Mouse (Mus musculus) forelimb bud, embryonic 11.5 days (tissue): Measurements from ENCODE around the gene Plekhg3.

Experiments used
- DNase-seq: peaks from one replicate; pipeline ENCODE4 v3.0.0-alpha.2; 2012; ENCODE audit warnings: low read depth, low spot score

The Plekhg3 gene

GRCm38 (mm10) chr12:76530580-76531139 is at the start of gene Plekhg3:
Gene Plekhg3, plus strand, starts transcription at chr12:76530891.
- DNase-seq: no peak

GRCm38 (mm10) chr12:76482446-76482845 is 48.2 kb upstream of the Plekhg3 start:
- DNase-seq: no peak

- no peak for DNase-seq
Measured at GRCm38 (mm10) chr12:76482948-76483347, 47.7 kb upstream of the Plekhg3 start.

DNA sequence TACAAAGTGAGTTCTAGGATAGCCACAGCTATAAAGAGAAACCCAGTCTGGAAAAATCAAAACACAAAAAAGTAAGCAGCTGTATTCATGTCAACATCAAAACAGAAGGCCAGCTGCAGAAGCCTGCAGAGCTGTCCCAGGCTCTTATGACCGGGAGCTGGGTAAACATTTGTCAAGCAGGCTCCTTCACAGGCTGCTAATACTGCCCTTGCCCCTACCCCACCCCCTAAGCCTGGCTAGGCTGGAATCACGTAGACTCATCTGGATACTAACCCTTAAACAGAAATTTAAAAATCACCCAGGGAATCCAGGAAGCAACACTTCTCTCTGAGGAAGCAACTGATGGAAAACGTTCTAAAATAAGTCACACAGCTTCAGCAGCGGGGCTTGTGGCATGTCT is 45.8 kb upstream of the Plekhg3 start:
- DNase-seq: no peak

DNA sequence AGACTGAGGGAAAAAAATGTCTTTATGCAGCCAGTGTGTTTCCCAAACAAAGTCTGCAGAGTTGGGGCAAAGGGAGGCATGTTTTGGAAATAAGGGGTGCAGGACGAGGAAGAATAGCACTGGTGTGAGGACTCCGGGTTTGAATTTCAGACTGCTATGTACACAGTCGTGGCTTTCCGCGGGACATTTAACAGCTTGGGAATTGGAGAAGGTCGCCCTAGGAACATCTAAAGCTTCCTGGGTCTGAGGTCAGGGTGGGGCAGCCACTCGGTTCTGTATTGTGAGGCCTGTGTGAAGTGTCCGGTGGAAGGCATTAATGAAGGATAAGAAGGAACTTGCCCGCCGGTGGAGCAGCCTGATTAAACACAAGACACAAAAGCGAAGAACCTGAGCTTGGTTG is 45.3 kb upstream of the Plekhg3 start:
- no peak for DNase-seq

DNA sequence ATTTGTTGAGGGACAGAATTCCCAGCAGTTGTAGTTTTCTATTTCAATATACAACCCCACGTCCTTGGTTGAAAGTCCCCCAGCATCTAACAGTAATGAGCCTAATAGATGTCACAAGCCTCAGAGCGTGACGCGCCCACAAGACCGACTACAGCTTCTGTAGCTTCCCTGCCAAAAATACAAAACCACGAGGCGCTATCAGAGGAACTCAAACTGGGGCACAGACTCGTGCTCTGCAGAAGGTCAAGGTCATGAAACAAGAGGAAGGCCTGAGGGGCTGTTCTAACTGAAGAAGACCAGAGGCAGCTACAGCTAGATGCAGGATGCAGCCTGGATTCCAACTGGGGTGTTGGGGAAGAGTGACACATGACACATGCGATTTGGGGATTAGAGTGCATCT is 43.7 kb upstream of the Plekhg3 start:
- no peak for DNase-seq

GRCm38 (mm10) chr12:76490798-76491197 is 39.9 kb upstream of the Plekhg3 start:
- DNase-seq: no peak

- DNase-seq: no peak
Measured at GRCm38 (mm10) chr12:76493462-76493861, 37.2 kb upstream of the Plekhg3 start.

- no peak for DNase-seq
Measured at GRCm38 (mm10) chr12:76495381-76495780, 35.3 kb upstream of the Plekhg3 start.

DNA sequence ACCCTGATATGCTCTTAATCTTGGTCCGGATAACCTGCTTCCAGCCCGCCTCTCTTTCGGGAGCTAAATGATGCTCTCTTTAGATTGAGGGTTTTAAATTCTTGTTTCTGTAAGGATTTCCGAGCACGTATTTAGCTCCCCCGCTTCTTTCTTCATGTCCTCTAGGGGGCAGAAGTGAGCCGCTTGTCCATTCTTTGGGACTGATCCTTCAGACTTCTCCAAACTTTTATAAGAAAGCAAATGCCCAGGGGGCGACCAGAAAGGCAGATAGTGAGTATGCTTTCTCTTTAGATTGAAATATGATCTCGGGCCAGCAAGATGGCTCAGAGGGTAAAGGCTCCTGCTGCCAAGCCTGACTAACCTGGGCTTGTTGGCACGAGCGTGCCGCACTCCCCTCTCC is 34.4 kb upstream of the Plekhg3 start:
- DNase-seq: peak; percentile 83

DNA sequence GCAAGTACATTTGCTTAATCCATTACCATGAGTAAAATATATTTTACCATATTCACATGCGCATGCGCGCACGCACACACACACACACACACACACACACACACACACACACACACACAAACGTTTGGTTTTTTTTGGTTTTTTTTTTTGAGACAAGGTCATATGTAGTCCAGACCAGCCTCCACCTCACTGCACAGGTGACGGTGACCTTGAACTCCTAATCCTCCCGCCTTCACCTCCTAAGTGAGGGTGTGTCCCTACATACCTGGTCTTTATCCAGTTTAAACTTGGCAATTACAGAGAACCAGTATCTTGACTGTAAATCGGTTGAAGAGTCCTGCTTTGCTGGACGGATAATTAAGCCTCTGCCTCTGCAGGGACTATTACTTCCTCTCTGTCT is 31.4 kb upstream of the Plekhg3 start:
- DNase-seq: no peak

DNA sequence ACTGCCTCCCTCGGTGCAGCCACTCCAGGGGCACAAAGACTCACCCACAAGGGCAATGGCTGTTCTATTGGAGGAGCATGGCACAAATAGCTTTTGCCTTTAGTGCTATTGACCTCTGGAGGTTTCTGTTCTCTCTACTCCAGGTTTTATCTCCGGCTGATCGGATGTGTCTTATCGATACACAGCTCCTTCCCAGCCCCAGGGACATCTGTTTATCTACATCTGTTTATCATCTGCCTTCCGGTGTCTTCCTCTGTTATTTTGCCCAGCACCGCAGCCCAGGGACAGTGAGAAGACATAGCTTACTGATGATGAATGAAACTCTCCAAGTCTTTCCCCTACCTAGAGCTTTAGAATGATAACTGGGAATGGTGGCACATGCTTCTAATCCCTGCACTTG is 30.6 kb upstream of the Plekhg3 start:
- no peak for DNase-seq

GRCm38 (mm10) chr12:76500896-76501295 is 29.8 kb upstream of the Plekhg3 start:
- DNase-seq: no peak

DNA sequence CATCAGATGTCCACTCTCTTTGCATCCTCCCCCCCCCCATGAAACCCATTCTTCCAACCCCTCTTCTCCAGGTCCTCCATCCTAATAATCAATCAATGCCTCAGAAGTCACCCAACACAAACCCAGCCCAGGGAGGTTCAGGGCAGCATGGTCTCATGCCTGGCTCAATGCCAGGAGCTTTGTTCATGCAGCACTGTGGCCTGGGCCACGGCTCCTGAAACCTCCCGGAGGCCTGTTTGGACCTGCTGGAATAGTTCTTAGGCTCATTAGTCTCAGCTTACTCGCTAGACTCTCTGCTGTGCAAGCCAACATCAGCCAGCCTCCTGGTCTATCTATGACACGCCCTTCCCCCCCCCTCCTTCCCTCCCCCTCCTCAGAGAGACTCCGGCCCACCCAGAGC is 27.7 kb upstream of the Plekhg3 start:
- peak; percentile 59 for DNase-seq

DNA sequence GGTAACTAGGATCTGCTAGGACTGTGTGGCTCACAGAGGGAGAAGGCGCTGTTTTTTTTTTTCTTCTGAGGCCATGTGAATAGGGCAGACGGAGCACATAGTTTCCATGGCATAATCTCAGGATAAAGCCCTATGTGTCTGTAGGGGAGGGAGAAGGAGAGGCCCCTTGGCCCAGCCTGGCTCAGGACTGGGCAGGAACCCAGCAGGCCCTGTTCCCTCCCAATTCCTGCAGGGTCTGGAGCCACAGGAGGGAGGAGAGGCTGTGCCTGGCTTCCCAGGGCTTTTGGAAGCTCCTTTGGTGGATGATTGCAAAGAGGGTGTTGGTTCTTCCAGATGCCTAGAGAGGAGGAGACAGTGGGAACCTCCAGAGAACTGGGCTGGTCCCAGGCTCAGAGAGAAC is 24.2 kb upstream of the Plekhg3 start:
- no peak for DNase-seq

- no peak for DNase-seq
Measured at GRCm38 (mm10) chr12:76507791-76508190, 22.9 kb upstream of the Plekhg3 start.

GRCm38 (mm10) chr12:76508909-76509440 is 21.7 kb upstream of the Plekhg3 start:
- DNase-seq: no peak

GRCm38 (mm10) chr12:76512731-76513130 is 18.0 kb upstream of the Plekhg3 start:
- DNase-seq: no peak

- no peak for DNase-seq
Measured at GRCm38 (mm10) chr12:76514842-76515241, 15.8 kb upstream of the Plekhg3 start.

GRCm38 (mm10) chr12:76518000-76518399 is 12.7 kb upstream of the Plekhg3 start:
- no peak for DNase-seq

DNA sequence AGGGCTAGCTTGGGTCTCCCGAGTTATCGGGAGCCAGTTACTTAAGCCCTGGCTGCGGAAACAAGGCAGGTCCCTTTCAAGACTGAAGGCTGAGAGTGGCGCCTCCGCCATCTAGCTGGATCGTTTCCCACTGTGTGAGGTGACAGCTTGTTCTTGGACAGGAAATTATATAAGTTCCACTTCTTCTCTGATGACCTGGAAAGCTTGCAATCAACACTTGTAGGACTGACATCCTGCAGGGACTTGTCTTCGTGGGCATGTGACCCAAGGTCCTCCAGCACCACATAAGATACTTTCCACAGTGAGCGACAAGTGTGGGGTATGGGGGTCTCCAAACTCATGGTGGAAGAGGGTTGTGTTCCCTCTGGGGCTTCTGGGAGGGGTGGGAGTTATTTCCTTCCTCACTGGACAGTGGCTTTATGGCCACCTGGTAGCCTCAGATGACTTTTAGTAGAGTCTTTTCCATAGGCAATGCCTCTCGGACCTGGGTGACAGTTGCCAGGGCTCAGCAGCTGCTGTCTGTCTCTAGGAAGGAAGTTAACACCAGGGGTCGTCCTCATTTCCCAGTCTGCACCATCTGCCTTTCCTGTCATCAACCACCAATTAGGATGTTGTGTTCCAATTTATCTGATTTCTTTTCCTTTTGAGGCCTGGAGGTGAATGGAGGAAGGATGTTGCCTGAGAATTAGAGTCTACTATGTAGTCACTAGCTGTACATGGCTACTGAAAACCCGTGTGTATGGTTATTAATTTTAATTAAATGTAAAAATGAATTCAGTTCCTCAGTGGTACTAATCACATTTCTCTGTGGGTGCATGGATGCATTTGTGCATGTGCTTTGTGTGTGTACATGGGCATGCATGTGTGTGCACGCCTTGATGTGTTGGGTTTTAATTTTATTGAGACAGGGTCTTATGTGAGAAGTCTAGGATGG is 11.5 kb upstream of the Plekhg3 start:
- DNase-seq: no peak

- no peak for DNase-seq
Measured at GRCm38 (mm10) chr12:76523654-76524053, 7.0 kb upstream of the Plekhg3 start.

DNA sequence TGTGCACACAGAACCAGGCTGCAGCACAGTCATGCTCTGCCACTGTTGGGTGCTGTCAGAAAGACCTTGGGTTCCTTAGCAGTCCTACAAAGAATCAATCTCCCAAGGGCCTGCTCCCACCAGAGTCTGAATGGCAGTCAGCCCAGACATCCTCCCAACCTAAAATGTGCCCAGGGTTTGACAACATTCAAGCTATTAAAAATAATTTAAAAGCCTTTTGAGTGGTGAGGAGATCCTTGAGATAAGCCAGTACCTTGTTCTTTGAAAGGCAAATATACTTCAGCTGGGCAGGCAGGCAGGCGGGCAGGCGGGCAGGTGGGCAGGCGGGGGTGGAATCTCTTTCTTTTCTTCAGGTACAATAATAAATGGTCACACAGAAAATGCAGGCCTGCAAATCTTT is 5.8 kb upstream of the Plekhg3 start:
- DNase-seq: no peak
